Mouse (Mus musculus) C2C12 (cell line): ENCODE data around the gene Tdrd7.

Source experiments
- CEBPB ChIP-seq: IDR thresholded peaks from one replicate; pipeline ENCODE4 v1.6.1; 2011; ENCODE audit warnings: low read depth, mild to moderate bottlenecking, control low read depth, moderate library complexity
- CTCF ChIP-seq: IDR thresholded peaks from one replicate; pipeline ENCODE4 v1.5.1; 2011; ENCODE audit not compliant: control insufficient read depth, insufficient read depth, insufficient read length
- MAX ChIP-seq: IDR thresholded peaks from one replicate; pipeline ENCODE4 v1.6.1; 2011; ENCODE audit warnings: mild to moderate bottlenecking, control low read depth
- MYOD1 ChIP-seq: IDR thresholded peaks from one replicate; pipeline ENCODE4 v1.6.1; 2011; ENCODE audit warnings: low read depth; ENCODE audit not compliant: control insufficient read depth, insufficient read length
- MYOG ChIP-seq: IDR thresholded peaks from one replicate; pipeline ENCODE4 v1.6.1; 2011; ENCODE audit not compliant: control insufficient read depth, insufficient read length; ENCODE audit errors: extremely low read depth
- USF1 ChIP-seq: IDR thresholded peaks from one replicate; pipeline ENCODE4 v1.6.1; 2011; ENCODE audit warnings: low read depth, mild to moderate bottlenecking, control low read depth, moderate library complexity

GRCm38 (mm10) chr4:46068060-46068459 is 102.9 kb downstream of the Tdrd7 start:
- TF ChIP-seq CTCF (no peak), CEBPB (no peak), MYOD1 (no peak), USF1 (no peak), MAX (no peak), MYOG (no peak)
